Mouse (Mus musculus): ENCODE data around the gene Plxna4.

The Plxna4 gene

DNA sequence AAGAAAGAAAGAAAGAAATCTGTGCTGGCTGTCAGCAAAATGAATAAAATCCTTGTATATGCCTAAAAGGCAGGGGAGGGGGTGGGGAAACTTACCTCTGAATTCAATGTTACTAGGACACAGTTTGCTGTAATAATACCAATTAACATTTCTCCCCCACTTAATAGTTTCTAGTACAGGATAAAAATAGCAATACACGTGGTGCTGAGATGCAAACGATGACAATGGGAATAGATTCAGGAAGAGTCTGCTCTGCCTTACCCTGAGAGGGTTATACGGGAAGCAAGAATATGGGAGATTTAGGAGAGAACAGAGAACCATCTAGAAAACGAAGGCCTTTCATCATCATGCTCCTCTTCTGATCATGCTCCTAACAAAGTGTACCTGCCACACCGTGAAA lies 115.9 kb downstream of the Plxna4 start:
- no peak for DNase-seq (ENCODE audit: low read depth)

DNA sequence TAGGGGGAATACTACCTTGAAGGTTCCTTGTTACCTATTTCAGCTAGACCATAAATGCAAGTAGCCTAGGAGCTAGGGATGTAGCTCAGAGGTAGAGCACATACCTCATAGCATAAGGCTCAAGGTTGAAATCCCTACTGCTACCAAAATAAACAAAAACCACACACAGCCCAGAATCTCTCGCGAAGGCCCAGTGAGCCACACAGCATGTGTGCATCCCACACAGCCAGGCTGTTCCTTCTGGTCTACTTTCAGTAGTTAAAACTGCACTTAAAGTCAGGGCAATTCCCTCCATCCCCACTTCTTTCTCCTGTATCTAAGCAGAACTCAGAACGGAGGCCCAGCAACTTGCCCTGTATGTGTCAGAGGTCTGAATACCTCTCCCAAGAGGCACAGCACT lies 116.4 kb downstream of the Plxna4 start:
- no peak for DNase-seq (ENCODE audit: low read depth)

DNA sequence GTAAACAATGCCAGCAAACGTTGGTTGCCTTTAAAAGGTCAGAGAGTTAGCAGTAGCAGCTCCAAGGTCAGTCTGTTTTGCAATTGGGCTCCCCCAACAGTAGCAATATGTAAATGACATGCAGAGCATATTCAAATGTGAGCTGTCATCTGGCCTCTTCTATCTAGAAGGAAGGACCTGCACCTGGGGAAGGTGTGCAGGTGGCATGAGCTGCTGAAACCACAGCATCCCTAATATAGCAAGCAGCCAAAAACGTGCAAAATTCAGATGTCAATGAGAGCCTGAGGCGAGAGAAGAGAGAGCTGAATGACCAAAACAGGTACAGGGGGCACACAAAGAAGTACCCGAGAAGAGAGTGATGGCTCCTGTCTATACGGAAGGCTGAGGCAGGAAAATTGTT lies 118.8 kb downstream of the Plxna4 start:
- no peak for DNase-seq (ENCODE audit: low read depth)

GRCm38 (mm10) chr6:32465129-32465528 lies 122.9 kb downstream of the Plxna4 start:
- DNase-seq (ENCODE audit: low read depth), result no peak

DNA sequence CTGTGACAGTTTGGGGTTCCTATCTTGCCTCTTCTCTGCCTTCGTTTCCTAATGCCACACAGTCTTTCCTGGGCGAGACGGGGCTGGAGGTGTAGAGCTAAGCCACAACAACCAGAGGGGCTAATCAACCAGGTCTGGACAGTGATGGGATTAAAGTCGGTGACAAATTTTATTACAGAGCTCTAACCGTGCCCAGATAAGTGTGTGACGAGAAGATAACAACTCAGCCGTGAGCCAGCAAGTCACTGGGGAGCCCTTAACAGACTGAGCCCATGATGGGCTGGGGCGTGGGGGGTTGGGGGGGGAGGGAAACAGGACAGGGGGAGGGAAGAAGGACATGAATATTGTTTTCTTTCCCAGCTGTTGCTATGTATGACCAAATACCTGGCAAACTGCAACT lies 123.4 kb downstream of the Plxna4 start:
- DNase-seq (ENCODE audit: low read depth), result no peak

GRCm38 (mm10) chr6:32464046-32464445 lies 123.9 kb downstream of the Plxna4 start:
- DNase-seq (ENCODE audit: low read depth), result no peak

- DNase-seq (ENCODE audit: low read depth), result no peak
Measured at GRCm38 (mm10) chr6:32460400-32460799, 127.6 kb downstream of the Plxna4 start.

DNA sequence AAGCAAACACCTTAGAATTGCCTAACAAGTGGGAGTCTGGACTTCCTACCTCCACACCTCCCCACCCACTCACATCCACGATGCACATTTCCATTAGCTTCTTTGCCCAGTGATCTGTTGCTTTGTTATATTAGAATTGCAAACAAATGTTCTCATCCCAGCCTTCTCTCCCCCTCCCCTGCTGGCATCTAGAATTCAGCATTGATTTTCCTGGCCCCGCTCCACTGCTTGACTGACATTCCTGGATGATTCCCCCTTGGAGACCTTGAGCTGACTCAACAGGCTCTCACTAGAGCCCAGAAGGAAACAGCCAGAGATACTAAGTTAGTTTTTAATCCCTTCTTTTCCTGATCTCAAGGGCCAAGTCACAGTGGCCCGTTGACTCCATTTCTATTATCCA lies 131.4 kb downstream of the Plxna4 start:
- no peak for DNase-seq (ENCODE audit: low read depth)

- DNase-seq (ENCODE audit: low read depth), result no peak
Measured at GRCm38 (mm10) chr6:32451851-32452250, 136.1 kb downstream of the Plxna4 start.

GRCm38 (mm10) chr6:32449237-32449963 lies 138.6 kb downstream of the Plxna4 start:
- DNase-seq (ENCODE audit: low read depth), result no peak

DNA sequence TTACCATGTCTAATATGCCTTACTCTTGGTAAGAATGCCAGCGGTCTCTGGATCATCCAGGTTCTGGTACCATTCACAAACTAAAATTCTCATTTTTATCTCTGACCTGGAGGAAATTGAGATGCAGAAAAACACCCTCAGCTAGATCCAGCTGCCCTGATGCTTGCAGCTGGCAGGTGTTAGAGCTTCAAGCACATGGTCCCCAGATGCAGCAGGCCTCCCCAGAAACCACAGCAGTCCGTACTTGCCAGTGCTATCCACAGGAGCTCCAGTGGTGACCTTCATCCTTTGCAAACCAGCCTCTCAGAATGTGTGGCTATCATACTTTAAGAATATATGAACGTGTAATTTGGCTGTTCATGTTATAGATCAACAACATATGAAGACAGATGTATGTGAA lies 139.2 kb downstream of the Plxna4 start:
- no peak for DNase-seq (ENCODE audit: low read depth)

DNA sequence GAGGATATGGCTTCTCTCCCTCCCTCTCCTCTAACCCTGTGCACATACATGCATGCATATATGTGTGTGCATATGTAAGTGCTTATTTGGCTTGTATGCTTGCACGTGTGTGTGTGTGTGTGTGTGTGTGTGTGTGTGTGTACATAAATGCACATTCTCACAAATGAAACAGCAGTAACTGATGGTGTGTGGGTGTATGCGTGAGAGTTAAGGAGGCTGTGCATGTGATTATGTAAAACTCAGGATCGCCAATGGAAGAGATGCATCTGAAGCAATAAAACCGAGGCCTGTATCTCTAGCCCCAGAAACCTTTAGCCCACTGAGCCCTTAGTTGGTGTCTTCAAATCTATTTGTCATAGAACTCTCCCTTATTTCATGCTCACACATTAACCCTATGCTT lies 141.7 kb downstream of the Plxna4 start:
- DNase-seq (ENCODE audit: low read depth), result no peak

GRCm38 (mm10) chr6:32445246-32445645 lies 142.7 kb downstream of the Plxna4 start:
- DNase-seq (ENCODE audit: low read depth), result no peak

- DNase-seq (ENCODE audit: low read depth), result no peak
Measured at GRCm38 (mm10) chr6:32444393-32444792, 143.6 kb downstream of the Plxna4 start.

- DNase-seq (ENCODE audit: low read depth), result no peak
Measured at GRCm38 (mm10) chr6:32443679-32444078, 144.3 kb downstream of the Plxna4 start.

- no peak for DNase-seq (ENCODE audit: low read depth)
Measured at GRCm38 (mm10) chr6:32439434-32439833, 148.6 kb downstream of the Plxna4 start.

GRCm38 (mm10) chr6:32437219-32437618 lies 150.8 kb downstream of the Plxna4 start:
- no peak for DNase-seq (ENCODE audit: low read depth)

DNA sequence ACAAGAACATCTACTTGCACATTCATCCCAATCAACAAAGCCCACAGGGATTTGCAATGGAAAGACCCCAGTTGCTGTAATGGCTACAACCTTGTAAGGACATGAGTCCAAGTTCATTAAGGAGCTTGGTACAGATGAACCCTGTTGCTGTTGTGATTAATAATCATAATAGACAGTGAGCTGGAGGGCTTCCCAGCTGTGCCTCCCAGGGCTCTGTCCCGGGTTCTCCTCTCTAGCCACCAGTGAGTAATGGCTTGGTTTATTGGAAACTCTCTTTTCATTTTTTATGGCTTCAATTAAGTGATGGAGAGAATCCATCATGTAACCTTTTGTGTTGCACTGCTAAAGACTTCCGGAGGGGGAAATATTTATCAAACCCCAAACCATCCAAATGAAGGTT lies 164.9 kb downstream of the Plxna4 start:
- DNase-seq (ENCODE audit: low read depth), result no peak

GRCm38 (mm10) chr6:32420610-32421009 lies 167.4 kb downstream of the Plxna4 start:
- DNase-seq (ENCODE audit: low read depth), result no peak

- no peak for DNase-seq (ENCODE audit: low read depth)
Measured at GRCm38 (mm10) chr6:32417351-32417750, 170.6 kb downstream of the Plxna4 start.

- DNase-seq (ENCODE audit: low read depth), result no peak
Measured at GRCm38 (mm10) chr6:32411325-32411724, 176.7 kb downstream of the Plxna4 start.

DNA sequence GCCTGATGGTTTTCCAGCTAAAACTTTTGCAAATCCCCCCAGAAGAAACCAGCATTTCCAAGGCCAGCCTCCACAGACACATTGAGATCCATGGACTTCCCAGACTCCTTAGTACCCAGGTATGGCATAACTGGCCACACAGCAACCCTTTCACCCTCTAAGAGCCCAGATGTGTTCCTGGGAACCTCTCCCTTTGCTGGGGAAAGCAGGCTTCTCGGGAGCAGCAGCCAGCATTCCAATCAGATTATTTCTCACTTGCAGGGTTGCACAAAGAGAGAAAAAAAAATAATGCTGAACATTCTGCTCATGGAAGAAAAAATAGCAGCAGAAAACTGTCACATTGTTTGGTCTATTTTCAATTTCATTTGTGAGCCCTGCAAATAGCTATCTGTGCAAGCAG lies 178.4 kb downstream of the Plxna4 start:
- DNase-seq (ENCODE audit: low read depth), result no peak

DNA sequence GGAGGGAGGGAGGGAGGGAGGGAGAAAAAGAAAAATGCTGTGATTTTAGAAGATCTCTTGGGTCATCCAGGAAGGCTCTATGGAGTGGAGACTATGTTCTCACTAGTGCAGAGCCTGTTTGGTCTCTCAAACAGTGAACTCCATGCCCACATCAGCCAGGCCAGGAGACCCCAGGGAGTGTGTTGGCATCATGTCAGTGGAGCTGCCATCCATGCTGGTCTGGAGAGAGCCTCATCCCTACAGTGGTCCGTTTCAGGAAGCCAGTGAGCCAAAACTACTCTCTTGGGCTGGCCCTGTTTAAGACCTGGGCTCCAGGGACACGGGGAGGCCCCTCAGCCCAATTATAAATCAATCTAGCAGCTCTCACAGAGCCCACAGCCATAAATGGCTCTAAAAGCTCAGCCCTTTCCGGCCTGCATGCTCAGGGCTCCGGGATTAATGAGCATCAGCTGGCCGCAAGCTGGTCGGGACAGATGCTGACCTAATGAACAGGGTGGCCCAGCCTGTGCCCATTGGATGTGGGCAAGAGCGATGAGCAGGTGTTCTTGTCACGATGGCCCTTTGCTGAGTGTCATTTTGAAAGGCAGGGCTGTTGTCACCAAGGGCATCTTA lies 180.3 kb downstream of the Plxna4 start:
- DNase-seq (ENCODE audit: low read depth), result no peak

Measured in induced T-regulatory cell, adult 2 months (primary cell).